Mouse (Mus musculus) heart, embryonic 15.5 days (tissue): Measurements from ENCODE around the gene Igll1. TPM values are rescaled to one million over a fixed set of nuclear protein-coding genes. Genes with fewer than 3 reads are reported as not detected.

ENCODE experiments used
- ATAC-seq: fragments of 200-750 bp; cut with Nextera tagmentation; replicated peaks from 2 replicates; pipeline ENCODE4 v1.8.0; 2017; ENCODE audit warnings: low read depth, moderate TSS enrichment; ENCODE audit not compliant: insufficient number of reproducible peaks, insufficient read depth, low FRiP score
- H3K27ac ChIP-seq: fragments of 300-500 bp; sonication (generic); 2 replicates; pipeline ENCODE4 v1.5.1; 2015; ENCODE audit warnings: mild to moderate bottlenecking, inconsistent platforms
- H3K27me3 ChIP-seq: fragments of 300-500 bp; sonication (generic); 2 replicates; pipeline ENCODE4 v1.6.1; 2015; ENCODE audit warnings: inconsistent platforms
- H3K36me3 ChIP-seq: fragments of 300-500 bp; sonication (generic); 2 replicates; pipeline ENCODE4 v1.6.1; 2015; ENCODE audit warnings: mild to moderate bottlenecking, inconsistent platforms
- H3K4me1 ChIP-seq: fragments of 300-500 bp; sonication (generic); replicated peaks from 2 replicates; pipeline ENCODE4 v1.6.1; 2015; ENCODE audit warnings: inconsistent platforms
- H3K4me2 ChIP-seq: fragments of 300-500 bp; sonication (generic); 2 replicates; pipeline ENCODE4 v1.6.1; 2015; ENCODE audit warnings: inconsistent platforms, mild to moderate bottlenecking, moderate library complexity
- H3K4me3 ChIP-seq: fragments of 300-500 bp; sonication (generic); 2 replicates; pipeline ENCODE4 v1.5.1; 2015; ENCODE audit warnings: mild to moderate bottlenecking, inconsistent platforms
- H3K9ac ChIP-seq: fragments of 300-500 bp; sonication (generic); 2 replicates; pipeline ENCODE4 v1.6.1; 2015; ENCODE audit warnings: mild to moderate bottlenecking, inconsistent platforms
- H3K9me3 ChIP-seq: fragments of 300-500 bp; sonication (generic); replicated peaks from 2 replicates; pipeline ENCODE4 v1.6.1; 2016; ENCODE audit warnings: inconsistent platforms
- WGBS: fragments of 180-500 bp; shearing (Covaris S2); methylation state at CpG from one replicate; pipeline ENCODE4 v1.1.7; 2015; ENCODE audit warnings: mixed read lengths; 5-methylcytosine and 5-hydroxymethylcytosine counted together
- polyA plus RNA-seq: library from polyadenylated mRNA; unstranded; fragments of >200 nt; fragmentation: Nextera tagmentation; extraction: Ambion mirVana; gene quantifications from 2 replicates; pipeline ENCODE4 v1.2.1, GENCODE M21; 2015

Igll1 gene
- polyA plus RNA-seq, 1 experiment from 2014 or later = not detected

GRCm38 (mm10) chr16:16849196-16849595 lies 14.6 kb downstream of the Igll1 start:
- H3K9ac ChIP-seq = no peak overlapping the region

GRCm38 (mm10) chr16:16829671-16830070 lies 34.1 kb downstream of the Igll1 start:
- H3K27me3 ChIP-seq = no peaks in the 10 kb centered on the region
- H3K9me3 ChIP-seq = no peaks in the 10 kb centered on the region
- H3K9ac ChIP-seq = no peak overlapping the region
- peak overlapping the region; percentile 92 for H3K4me2 ChIP-seq
- ATAC-seq = no peak
- WGBS = 82% methylated on average over 3 of the region's 3 CpGs
- H3K27ac ChIP-seq = no peak overlapping the region
- no peak overlapping the region for H3K4me3 ChIP-seq
- peaks cover 8% of the 10 kb centered on the region; the same call in 1 of the 2 replicates for H3K4me1 ChIP-seq
- H3K36me3 ChIP-seq = no peaks in the 10 kb centered on the region

More at GRCm38 (mm10) chr16:16849196-16849595, 14.6 kb downstream of the Igll1 start:
- no peaks in the 10 kb centered on the region for H3K9me3 ChIP-seq
- H3K27ac ChIP-seq = no peak overlapping the region
- H3K4me3 ChIP-seq = no peak overlapping the region
- H3K27me3 ChIP-seq = no peaks in the 10 kb centered on the region
- H3K36me3 ChIP-seq = no peaks in the 10 kb centered on the region
- no peaks in the 10 kb centered on the region for H3K4me1 ChIP-seq
- ATAC-seq = no peak
- H3K4me2 ChIP-seq = no peak overlapping the region

GRCm38 (mm10) chr16:16828757-16829615 lies 34.8 kb downstream of the Igll1 start, which contains the start of gene Spag6l:
Gene Spag6l, minus strand, starts transcription at chr16:16829456.
- Histone ChIP-seq H3K9me3 (no peaks in the 10 kb centered on the region), H3K4me3 (peak within 1 kb of the TSS; percentile 51), H3K9ac (0 out of 2 replicates have a peak within 1 kb of the TSS, but pooled peaks have one; percentile 1), H3K4me2 (peak within 1 kb of the TSS; percentile 92), H3K27ac (no peak within 1 kb of the TSS), H3K4me1 (peaks cover 8% of the 10 kb centered on the region; the same call in 1 of the 2 replicates), H3K27me3 (no peaks in the 10 kb centered on the region), H3K36me3 (no peaks in the 10 kb centered on the region)
- ATAC-seq = peak; percentile 64; the same call in 1 of the 2 replicates
- 7% methylated on average over 33 of the region's 33 CpGs for WGBS

- H3K9ac ChIP-seq = no peak overlapping the region
These were observed 37.6 kb downstream of the Igll1 start for GRCm38 (mm10) chr16:16826223-16826622.

DNA sequence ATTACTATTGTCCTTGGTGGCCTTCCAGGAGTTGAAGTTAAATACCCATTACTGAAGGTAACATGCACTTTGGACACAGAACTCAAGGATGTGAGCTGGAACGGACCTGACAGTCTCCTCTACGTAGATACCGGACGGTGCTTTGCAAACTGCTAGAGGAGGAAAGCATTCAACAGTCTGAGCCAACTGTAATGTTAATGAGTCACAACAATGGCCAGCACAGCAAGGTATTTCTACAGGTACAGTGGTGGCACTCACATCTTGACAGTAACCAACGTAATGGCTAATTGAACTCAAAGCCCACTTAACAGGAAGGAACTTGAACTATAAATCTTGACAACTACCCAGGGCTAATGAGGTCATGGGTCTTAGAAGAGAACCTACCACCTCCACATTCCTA lies 38.3 kb downstream of the Igll1 start:
- no peak overlapping the region for H3K4me3 ChIP-seq
- no peak overlapping the region for H3K4me2 ChIP-seq
- no peak overlapping the region for H3K27ac ChIP-seq
- H3K4me1 ChIP-seq = peaks cover 8% of the 10 kb centered on the region; the same call in 1 of the 2 replicates
- no peak for ATAC-seq
- no peaks in the 10 kb centered on the region for H3K36me3 ChIP-seq
- H3K9me3 ChIP-seq = no peaks in the 10 kb centered on the region
- H3K9ac ChIP-seq = no peak overlapping the region
- WGBS = 46% methylated on average over 5 of the region's 5 CpGs
- H3K27me3 ChIP-seq = no peaks in the 10 kb centered on the region

More at GRCm38 (mm10) chr16:16826223-16826622, 37.6 kb downstream of the Igll1 start:
- WGBS = 81% methylated on average over 2 of the region's 2 CpGs
- Histone ChIP-seq H3K4me3 (no peak overlapping the region), H3K4me1 (peaks cover 8% of the 10 kb centered on the region; the same call in 1 of the 2 replicates), H3K4me2 (no peak overlapping the region), H3K27ac (no peak overlapping the region), H3K27me3 (no peaks in the 10 kb centered on the region), H3K9me3 (no peaks in the 10 kb centered on the region), H3K36me3 (no peaks in the 10 kb centered on the region)
- no peak for ATAC-seq

Other genes with a start within 250 kb of the Igll1 start
- not detected in 2 replicates for gene Olfr19, start 187.6 kb downstream of the Igll1 start, polyA plus RNA-seq
- 0.25 and 0.51 TPM in 2 replicates for gene Spag6l, start 34.5 kb downstream of the Igll1 start, polyA plus RNA-seq
- gene Top3b, start 6.8 kb upstream of the Igll1 start, polyA plus RNA-seq = 37.8 and 51.7 TPM in 2 replicates
- gene Vpreb1, start 6.9 kb upstream of the Igll1 start, polyA plus RNA-seq = 1.1 and 1.4 TPM in 2 replicates
- gene Ppm1f, start 32.5 kb upstream of the Igll1 start, polyA plus RNA-seq = 23.4 and 28.8 TPM in 2 replicates
- 119 and 121 TPM in 2 replicates for gene Mapk1, start 119.4 kb upstream of the Igll1 start, polyA plus RNA-seq
- 9.9 and 12.9 TPM in 2 replicates for gene Ypel1, start 205.7 kb upstream of the Igll1 start, polyA plus RNA-seq
- gene Ppil2, start 247.3 kb upstream of the Igll1 start, polyA plus RNA-seq = 89.8 and 106 TPM in 2 replicates